Mouse (Mus musculus): ENCODE results near the gene Dennd4b. TPM values are rescaled to one million over a fixed set of nuclear protein-coding genes. Genes with fewer than 3 reads are reported as not detected.
A peak's percentile ranks its signal among the peaks of the same experiment; 100 is the strongest.
"Not testable (repeated sequence)": the region's sequence is repeated elsewhere in the genome, so short reads cannot be mapped to it uniquely, and the experiment has no call there.

The Dennd4b gene
- polyA plus RNA-seq, 1 experiment, result 52.9 TPM

DNA sequence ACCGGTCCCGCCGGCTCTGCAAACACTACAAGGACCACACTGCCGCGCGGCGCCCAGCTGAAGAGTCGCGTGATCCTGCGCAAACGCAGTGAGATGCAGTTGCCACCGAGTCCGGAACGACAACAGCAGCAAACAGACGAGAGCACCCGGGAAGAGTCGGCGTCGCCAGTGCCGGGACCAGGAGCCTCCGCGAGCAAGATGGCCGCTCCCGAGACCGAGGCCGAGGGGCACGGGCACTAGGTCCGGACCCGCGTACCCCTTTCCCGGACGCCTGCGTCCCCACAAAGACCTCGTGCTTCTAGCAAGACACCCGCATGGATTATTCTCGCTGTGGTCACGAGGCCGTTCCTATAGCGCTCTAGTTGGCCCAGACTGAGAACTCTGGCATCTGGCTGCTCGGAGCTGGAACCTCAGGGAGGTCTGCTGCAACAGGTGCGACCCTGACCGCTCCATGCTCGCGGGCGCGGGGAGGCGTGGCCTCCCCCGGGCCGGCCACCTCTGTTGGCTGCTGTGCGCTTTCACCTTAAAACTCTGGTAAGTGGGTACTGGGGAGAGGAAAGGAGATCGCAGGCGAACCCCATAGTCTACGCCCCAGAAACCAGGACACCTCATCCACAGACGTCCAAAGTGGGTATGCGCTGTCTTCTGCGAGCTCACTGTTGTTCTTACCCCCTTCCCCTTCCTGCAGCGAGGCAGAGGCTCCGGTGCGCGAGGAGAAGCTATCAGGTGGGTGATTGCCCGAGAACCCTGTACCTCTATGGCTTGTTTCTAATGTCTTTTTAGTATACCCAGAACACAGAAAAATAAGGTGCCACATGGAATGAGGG is 33.3 kb upstream of the Dennd4b start, which contains the start of gene Jtb:
Gene Jtb, plus strand, starts transcription at position 91 of the 827 bp plus-strand sequence.
- peaks cover 2% of the 10 kb centered on the region; the same call in 1 of the 2 replicates for H3K4me1 ChIP-seq (ENCODE audit: control insufficient read depth, insufficient read depth, low read length)
- peak within 1 kb of the TSS; percentile 78 for H3K27ac ChIP-seq (ENCODE audit: insufficient read depth, low read depth, low read length)
- TF ChIP-seq POLR2A (IDR thresholded peaks at IDR 0.05; ENCODE audit: borderline replicate concordance, low read depth, low read length) (peak; percentile 68; the same call in 1 of the 2 replicates), CTCF (IDR thresholded peaks at IDR 0.05; ENCODE audit: low read depth, low read length) (peak; percentile 22; the same call in 1 of the 2 replicates)
- peak within 1 kb of the TSS; percentile 95 for H3K4me3 ChIP-seq (ENCODE audit: insufficient read depth, low read length)

DNA sequence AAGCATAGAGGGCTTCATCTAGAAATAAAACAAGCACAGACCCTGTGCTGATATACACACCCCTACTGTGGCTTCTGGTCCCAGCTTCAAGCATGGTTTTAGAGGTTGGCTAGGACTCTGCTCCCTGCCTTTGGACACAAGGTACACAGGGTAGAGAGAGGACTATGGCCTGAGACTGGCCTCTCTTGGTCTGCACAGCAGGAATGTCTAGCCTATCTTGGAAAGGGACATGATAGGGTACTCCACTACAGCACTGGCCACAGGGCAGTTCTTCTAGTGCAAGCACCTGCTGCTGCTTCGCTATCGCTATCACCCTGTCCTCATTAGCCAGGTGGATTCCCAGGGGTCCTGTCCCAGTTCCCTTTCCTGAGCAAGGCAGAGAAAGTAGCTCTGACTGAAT is 23.7 kb upstream of the Dennd4b start:
- Histone ChIP-seq H3K4me1 (ENCODE audit: control insufficient read depth, insufficient read depth, low read length) (peaks cover 12% of the 10 kb centered on the region), H3K4me3 (ENCODE audit: insufficient read depth, low read length) (no peak overlapping the region), H3K27ac (ENCODE audit: insufficient read depth, low read depth, low read length) (no peak overlapping the region)
- TF ChIP-seq CTCF (IDR thresholded peaks at IDR 0.05; ENCODE audit: low read depth, low read length) (no peak), POLR2A (IDR thresholded peaks at IDR 0.05; ENCODE audit: borderline replicate concordance, low read depth, low read length) (no peak)

DNA sequence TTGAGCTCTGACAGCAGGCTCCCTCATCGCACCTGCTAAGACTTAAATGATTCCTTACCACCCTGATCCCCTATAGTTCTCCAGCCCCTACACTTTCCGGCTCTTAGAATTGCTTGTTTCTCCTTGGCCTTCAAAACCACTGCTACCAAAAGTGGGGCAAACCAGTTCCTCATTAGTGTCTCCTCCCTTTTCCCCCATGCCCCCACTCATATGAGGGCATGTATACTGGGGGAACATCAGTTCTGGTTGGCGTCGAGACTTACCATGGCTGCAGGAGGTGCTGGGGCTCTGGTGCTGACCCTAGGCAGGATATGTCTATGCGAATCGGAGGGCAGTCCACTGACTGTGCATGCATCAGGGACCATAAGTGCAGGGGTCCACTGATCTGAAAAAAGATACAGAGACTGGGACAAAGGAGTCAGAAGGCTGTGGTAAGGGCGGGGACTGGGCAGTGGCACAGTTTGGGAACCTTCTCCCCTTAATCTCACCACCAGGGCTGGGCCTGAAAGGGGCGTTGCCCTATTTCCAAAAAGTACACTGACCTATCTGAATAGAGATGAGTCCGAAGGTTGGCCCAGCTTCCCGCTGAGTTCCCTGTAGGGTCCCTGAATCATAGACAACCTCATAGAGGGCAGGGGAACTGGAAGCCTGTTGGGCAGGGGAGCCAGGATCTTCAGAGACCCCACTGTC is 23.2 kb upstream of the Dennd4b start:
- TF ChIP-seq CTCF (IDR thresholded peaks at IDR 0.05; ENCODE audit: low read depth, low read length), result no peak
- no peak for TF ChIP-seq POLR2A (IDR thresholded peaks at IDR 0.05; ENCODE audit: borderline replicate concordance, low read depth, low read length)
- H3K4me1 ChIP-seq (ENCODE audit: control insufficient read depth, insufficient read depth, low read length), result peaks cover 12% of the 10 kb centered on the region
- H3K27ac ChIP-seq (ENCODE audit: insufficient read depth, low read depth, low read length), result no peak overlapping the region
- no peak overlapping the region for H3K4me3 ChIP-seq (ENCODE audit: insufficient read depth, low read length)

DNA sequence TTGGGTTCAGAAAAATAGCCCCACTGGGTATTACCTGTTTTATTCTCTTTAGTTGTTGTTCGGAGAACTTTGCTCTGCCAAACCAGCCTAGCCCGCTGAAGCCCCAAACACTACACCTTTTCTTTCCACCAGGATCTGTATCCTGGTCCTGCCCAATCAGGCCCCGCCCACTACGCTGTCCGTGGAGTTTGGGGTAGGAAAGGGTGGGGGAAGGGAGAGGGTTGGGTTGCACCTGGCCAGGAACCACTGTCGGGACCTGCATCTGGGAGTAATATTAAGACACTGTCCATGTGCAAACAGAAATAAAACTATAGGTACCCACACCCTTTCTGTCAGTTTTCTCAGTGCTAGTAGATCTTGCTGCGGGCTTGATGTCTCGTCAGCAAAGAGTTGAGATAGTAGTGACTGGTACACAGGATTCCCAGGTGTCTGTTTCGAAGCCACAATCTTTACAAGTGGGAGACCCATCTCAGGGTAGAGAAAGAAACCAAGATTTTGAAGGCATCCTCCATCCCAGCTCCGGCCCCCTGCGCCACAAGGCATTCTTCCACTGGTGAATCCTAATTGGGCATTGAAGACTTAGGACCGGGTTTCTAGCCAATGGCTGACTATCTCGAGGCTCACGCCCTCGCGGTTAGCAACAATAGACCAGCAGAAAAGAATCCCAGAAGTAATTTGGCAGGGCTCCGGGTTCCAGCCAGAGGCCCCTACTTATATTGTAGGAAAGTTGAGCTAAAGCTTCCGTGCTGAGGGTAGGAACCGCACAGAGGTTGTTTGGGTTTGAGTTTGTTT is 21.8 kb upstream of the Dennd4b start, which contains the start of gene Creb3l4:
Gene Creb3l4, minus strand, starts transcription at position 529 of the 792 bp plus-strand sequence.
- no peak for TF ChIP-seq POLR2A (IDR thresholded peaks at IDR 0.05; ENCODE audit: borderline replicate concordance, low read depth, low read length)
- TF ChIP-seq CTCF (IDR thresholded peaks at IDR 0.05; ENCODE audit: low read depth, low read length), result no peak

DNA sequence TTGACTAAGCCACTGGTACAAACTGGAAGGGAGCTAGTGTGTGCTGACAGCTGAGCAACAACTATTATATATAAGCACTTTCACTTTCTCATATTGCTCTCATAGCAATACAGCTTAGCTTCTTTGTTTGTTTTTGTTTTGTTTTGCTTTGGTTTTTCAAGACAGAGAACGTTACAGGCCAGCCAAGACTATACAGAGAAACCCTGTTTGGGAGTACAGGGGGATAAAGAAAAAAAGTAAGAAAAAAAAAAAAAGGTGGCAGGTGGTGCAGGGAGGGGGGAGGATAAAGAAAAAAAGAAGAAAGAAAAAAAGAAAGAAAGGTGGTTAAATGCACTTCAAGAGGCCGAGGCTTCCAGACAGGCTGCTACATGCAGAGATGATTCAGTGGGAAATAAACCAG is 19.6 kb upstream of the Dennd4b start:
- Histone ChIP-seq H3K4me1 (ENCODE audit: control insufficient read depth, insufficient read depth, low read length) (peaks cover 18% of the 10 kb centered on the region), H3K4me3 (ENCODE audit: insufficient read depth, low read length) (no peak overlapping the region), H3K27ac (ENCODE audit: insufficient read depth, low read depth, low read length) (no peak overlapping the region)
- TF ChIP-seq POLR2A (IDR thresholded peaks at IDR 0.05; ENCODE audit: borderline replicate concordance, low read depth, low read length) (no peak), CTCF (IDR thresholded peaks at IDR 0.05; ENCODE audit: low read depth, low read length) (no peak)

More for the DNA sequence above, 21.8 kb upstream of the Dennd4b start, which contains the start of gene Creb3l4:
- Histone ChIP-seq H3K4me3 (ENCODE audit: insufficient read depth, low read length) (no peak within 1 kb of the TSS), H3K4me1 (ENCODE audit: control insufficient read depth, insufficient read depth, low read length) (peaks cover 14% of the 10 kb centered on the region), H3K27ac (ENCODE audit: insufficient read depth, low read depth, low read length) (no peak within 1 kb of the TSS)

DNA sequence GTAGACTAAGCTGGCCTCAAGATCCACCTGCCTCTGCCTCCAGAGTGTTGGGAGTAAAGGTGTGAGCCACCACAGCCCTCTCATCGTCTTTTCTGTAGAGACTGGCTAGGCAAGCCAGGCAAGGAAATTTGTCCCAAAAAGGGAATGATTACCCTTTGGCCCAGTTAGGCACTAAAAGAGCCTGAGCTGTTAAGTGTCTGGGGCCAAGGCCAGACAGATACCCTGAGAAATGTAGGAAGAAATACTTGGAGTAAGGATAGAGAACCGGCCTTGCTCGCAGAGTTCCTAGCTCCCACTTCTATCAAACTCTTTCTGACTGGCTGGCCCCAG is 17.4 kb upstream of the Dennd4b start:
- TF ChIP-seq POLR2A (IDR thresholded peaks at IDR 0.05; ENCODE audit: borderline replicate concordance, low read depth, low read length) (no peak), CTCF (IDR thresholded peaks at IDR 0.05; ENCODE audit: low read depth, low read length) (no peak)
- peak overlapping the region; percentile 51 for H3K27ac ChIP-seq (ENCODE audit: insufficient read depth, low read depth, low read length)
- peaks cover 14% of the 10 kb centered on the region for H3K4me1 ChIP-seq (ENCODE audit: control insufficient read depth, insufficient read depth, low read length)
- peak overlapping the region; percentile 57 for H3K4me3 ChIP-seq (ENCODE audit: insufficient read depth, low read length)

DNA sequence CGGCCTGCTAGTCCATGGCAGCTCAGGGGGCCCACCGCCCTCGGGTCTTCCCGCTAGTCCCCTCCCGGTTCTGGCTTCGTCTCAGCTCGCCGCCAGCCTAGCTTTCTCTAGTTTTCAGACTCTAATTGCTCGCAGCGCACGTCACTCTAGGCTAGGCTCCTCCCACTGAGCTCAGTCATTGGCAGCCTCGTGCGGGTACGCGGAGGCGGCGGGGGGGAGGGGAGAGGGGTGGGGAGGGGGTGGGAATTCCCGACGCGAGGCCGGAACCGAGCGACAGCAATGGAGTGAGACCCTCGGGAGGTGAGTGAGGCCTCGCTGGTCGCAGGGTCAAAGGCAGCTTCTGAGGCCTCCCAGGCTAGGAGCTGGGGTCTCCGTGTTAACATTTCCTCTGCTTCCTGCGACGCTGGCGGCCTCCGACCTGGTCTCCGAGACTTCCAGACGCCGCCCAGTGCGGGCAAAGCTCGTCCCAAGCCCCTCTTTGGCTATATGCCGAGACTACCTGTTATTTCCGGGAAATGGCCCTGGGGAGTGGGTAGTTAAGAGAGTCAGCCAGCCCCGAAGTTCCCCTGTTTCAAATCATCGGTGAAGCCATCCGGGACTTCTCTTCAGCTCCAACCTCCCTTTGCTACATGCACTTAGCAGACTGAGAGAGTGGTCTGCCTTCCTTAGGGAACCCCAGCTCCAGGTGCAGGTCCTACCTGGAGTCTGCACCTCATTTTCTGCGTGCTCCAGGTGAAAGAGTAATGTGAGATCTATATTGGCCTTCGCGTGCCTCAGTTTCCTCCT is 16.8 kb upstream of the Dennd4b start, which contains the start of gene Slc39a1:
Gene Slc39a1, plus strand, starts transcription at position 213 of the 786 bp plus-strand sequence.
- Histone ChIP-seq H3K4me3 (ENCODE audit: insufficient read depth, low read length) (peak within 1 kb of the TSS; percentile 88), H3K4me1 (ENCODE audit: control insufficient read depth, insufficient read depth, low read length) (peaks cover 14% of the 10 kb centered on the region), H3K27ac (ENCODE audit: insufficient read depth, low read depth, low read length) (peak within 1 kb of the TSS; percentile 91)
- no peak for TF ChIP-seq CTCF (IDR thresholded peaks at IDR 0.05; ENCODE audit: low read depth, low read length)
- no peak for TF ChIP-seq POLR2A (IDR thresholded peaks at IDR 0.05; ENCODE audit: borderline replicate concordance, low read depth, low read length)

DNA sequence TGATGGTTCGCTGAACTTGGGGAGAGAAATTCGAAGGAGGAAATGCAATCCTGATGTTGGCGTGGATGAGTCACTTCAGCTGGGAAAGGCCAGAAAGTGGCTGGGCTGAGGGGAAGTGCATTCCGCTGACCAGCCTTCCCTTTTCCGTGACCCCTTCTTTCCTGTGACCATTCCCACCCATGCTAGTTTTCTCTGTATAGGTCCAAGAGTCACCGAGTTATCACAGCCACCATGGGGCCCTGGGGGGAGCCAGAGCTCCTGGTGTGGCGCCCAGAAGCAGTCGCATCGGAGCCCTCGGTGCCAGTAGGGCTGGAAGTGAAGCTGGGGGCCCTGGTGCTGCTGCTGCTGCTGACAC is 16.3 kb upstream of the Dennd4b start:
- H3K4me3 ChIP-seq (ENCODE audit: insufficient read depth, low read length), result peak overlapping the region; percentile 88
- TF ChIP-seq CTCF (IDR thresholded peaks at IDR 0.05; ENCODE audit: low read depth, low read length) (no peak), POLR2A (IDR thresholded peaks at IDR 0.05; ENCODE audit: borderline replicate concordance, low read depth, low read length) (no peak)
- peaks cover 14% of the 10 kb centered on the region for H3K4me1 ChIP-seq (ENCODE audit: control insufficient read depth, insufficient read depth, low read length)
- H3K27ac ChIP-seq (ENCODE audit: insufficient read depth, low read depth, low read length), result peak overlapping the region; percentile 91

DNA sequence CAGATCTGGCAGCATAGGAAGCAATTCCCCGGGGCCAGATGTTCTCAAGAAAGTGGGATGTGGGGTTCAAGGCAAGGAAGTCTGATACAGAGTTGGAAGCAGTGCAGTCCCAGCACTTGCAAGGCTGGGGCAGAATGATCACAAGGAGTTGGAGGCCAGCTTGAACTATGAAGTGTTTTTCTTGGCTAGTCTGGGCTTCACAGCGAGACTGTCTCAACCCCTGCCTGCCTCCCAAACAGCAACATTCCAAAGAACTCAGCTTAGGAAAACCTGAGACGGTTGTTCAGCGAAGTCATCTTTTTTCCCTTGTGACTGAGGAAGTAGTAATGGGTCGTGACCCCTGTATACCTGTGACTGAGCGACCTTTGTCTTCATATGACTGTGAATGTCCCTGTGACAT is 14.2 kb upstream of the Dennd4b start:
- TF ChIP-seq POLR2A (IDR thresholded peaks at IDR 0.05; ENCODE audit: borderline replicate concordance, low read depth, low read length), result no peak
- TF ChIP-seq CTCF (IDR thresholded peaks at IDR 0.05; ENCODE audit: low read depth, low read length), result no peak
- no peak overlapping the region for H3K4me3 ChIP-seq (ENCODE audit: insufficient read depth, low read length)
- H3K27ac ChIP-seq (ENCODE audit: insufficient read depth, low read depth, low read length), result no peak overlapping the region
- peaks cover 10% of the 10 kb centered on the region for H3K4me1 ChIP-seq (ENCODE audit: control insufficient read depth, insufficient read depth, low read length)

DNA sequence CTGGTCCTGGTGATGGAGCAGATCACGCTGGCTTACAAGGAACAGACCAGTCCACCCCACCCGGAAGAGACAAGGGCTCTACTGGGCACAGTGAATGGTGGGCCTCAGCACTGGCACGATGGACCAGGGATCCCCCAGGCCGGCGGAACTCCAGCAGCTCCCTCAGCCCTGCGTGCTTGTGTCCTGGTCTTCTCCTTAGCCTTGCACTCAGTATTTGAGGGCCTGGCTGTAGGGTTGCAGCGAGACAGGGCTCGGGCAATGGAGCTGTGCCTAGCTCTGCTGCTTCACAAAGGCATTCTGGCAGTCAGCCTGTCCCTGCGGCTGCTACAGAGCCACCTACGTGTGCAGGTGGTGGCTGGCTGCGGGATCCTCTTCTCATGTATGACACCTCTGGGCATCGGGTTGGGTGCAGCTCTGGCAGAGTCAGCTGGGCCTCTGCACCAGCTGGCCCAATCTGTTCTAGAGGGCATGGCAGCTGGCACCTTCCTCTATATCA is 13.2 kb upstream of the Dennd4b start:
- peaks cover 13% of the 10 kb centered on the region for H3K4me1 ChIP-seq (ENCODE audit: control insufficient read depth, insufficient read depth, low read length)
- not testable (repeated sequence) for H3K27ac ChIP-seq (ENCODE audit: insufficient read depth, low read depth, low read length); H3K4me3 ChIP-seq (ENCODE audit: insufficient read depth, low read length)

DNA sequence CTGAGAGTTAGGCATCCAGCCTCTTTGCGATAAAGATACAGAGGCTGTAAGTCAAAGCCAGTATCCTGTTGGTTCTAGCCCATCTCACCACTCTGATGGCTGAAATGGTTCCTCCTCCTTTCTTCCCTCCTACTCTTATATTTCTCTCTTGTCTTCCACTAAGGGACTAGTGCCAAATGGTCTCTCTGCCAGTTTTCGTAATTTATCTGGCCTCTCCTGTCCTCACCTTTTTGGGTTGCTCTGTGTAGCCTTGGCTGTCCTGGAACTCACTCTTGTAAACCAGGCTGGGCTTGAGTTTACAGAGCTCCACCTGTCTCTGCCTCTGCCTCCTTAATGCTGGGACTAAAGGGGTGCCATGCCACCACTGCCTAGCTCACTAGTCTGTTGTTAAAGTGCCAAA is 12.3 kb upstream of the Dennd4b start:
- H3K4me3 ChIP-seq (ENCODE audit: insufficient read depth, low read length); H3K27ac ChIP-seq (ENCODE audit: insufficient read depth, low read depth, low read length): not testable (repeated sequence)
- H3K4me1 ChIP-seq (ENCODE audit: control insufficient read depth, insufficient read depth, low read length), result peaks cover 11% of the 10 kb centered on the region

DNA sequence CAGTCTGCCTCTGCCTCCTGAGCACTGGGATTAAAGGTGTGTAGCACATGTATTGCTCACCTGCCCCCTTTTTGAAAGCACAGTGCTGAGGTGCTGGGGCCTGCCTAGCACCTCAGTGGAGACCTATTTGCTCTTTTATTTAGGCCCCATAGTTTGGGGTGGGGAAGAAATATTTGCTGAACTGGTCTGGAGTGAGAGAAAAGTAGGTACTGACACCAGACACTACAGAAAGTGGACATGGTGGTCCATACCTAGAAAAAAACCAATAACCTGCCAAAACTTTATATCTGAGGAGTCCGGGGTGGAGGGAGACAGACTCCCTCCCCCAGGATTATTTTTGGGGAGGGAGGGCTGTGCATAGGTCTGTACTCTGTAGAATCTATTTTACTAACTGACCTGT is 11.8 kb upstream of the Dennd4b start:
- peaks cover 11% of the 10 kb centered on the region for H3K4me1 ChIP-seq (ENCODE audit: control insufficient read depth, insufficient read depth, low read length)
- not testable (repeated sequence) for H3K4me3 ChIP-seq (ENCODE audit: insufficient read depth, low read length); H3K27ac ChIP-seq (ENCODE audit: insufficient read depth, low read depth, low read length)

All from bone marrow macrophage, adult 2 months (primary cell).